Mouse (Mus musculus): Measurements from ENCODE around the gene Qrich2. TPM values are rescaled to one million over a fixed set of nuclear protein-coding genes. Genes with fewer than 3 reads are reported as not detected.
"Not testable (repeated sequence)": the region's sequence is repeated elsewhere in the genome, so short reads cannot be mapped to it uniquely, and the experiment has no call there.

Qrich2 gene
- polyA plus RNA-seq, 1 experiment from 2014 or later: not detected

- no peak for DNase-seq (ENCODE audit: low spot score)
- ATAC-seq (replicated peaks; ENCODE audit: low FRiP score): no peak
- H3K4me1 ChIP-seq (replicated peaks; ENCODE audit: control insufficient read depth, insufficient read depth, low read length): peaks cover 12% of the 10 kb centered on the region
- no peak overlapping the region for H3K4me2 ChIP-seq
- no peak overlapping the region for H3K9ac ChIP-seq (ENCODE audit: low read depth, low read length)
- no peaks in the 10 kb centered on the region for H3K36me3 ChIP-seq (ENCODE audit: control insufficient read depth, insufficient read depth, low read length)
- H3K27ac ChIP-seq (ENCODE audit: low read depth, low read length): no peak overlapping the region
- H3K27me3 ChIP-seq (replicated peaks; ENCODE audit: control insufficient read depth, insufficient read depth, low read length): peaks cover 6% of the 10 kb centered on the region
- H3K4me3 ChIP-seq (ENCODE audit: low read depth, low read length): no peak overlapping the region
- 85% methylated on average over 5 of the region's 5 CpGs for WGBS
- H3K9me3 ChIP-seq (ENCODE audit: control insufficient read depth, low read length): no peaks in the 10 kb centered on the region
Measured at GRCm38 (mm10) chr11:116417054-116417453, 49.0 kb downstream of the Qrich2 start.

DNA sequence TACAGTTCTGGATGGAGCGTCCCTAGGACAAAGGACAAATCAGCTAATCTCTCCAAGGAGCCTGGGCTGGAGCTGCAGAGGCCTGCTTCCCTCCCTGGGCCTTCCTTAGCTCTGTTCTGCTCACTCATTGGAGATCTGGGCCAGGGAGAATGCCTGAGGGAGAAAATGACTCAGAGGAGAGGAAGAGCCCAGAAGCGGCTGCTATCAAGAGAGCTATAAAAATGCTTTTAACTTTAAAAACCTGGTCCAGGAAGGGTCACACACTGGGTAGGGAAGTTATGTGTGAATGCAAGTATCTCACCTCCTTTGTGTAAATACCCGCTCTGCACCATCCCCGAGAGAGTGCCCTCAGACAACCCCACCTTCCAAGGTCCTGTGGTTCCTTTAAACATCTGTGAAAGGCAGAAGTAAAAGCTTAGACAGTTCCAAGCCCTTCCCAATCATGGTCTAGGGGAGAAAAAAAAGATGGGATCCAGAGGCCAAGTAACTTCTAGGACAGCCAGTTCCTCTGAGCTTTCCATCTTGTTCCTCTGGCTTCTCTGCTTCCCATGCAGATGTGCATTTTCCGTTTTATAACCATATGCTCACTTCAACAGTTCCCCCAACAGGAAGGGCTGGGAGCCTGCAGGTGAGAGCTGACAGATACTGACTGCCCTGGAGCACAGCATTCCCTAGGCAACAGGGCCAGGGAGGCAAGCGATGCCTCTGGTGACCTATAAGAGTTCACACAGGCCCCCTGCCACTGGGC is 49.7 kb downstream of the Qrich2 start:
- 63% methylated on average over 6 of the region's 6 CpGs for WGBS
- peaks cover 14% of the 10 kb centered on the region for H3K4me1 ChIP-seq (replicated peaks; ENCODE audit: control insufficient read depth, insufficient read depth, low read length)
- DNase-seq (ENCODE audit: low spot score) (no peak), ATAC-seq (replicated peaks; ENCODE audit: low FRiP score) (no peak)
- no peak overlapping the region for H3K9ac ChIP-seq (ENCODE audit: low read depth, low read length)
- H3K36me3 ChIP-seq (ENCODE audit: control insufficient read depth, insufficient read depth, low read length): no peaks in the 10 kb centered on the region
- no peaks in the 10 kb centered on the region for H3K9me3 ChIP-seq (ENCODE audit: control insufficient read depth, low read length)
- no peak overlapping the region for H3K27ac ChIP-seq (ENCODE audit: low read depth, low read length)
- H3K4me2 ChIP-seq: no peak overlapping the region
- no peak overlapping the region for H3K4me3 ChIP-seq (ENCODE audit: low read depth, low read length)
- H3K27me3 ChIP-seq (replicated peaks; ENCODE audit: control insufficient read depth, insufficient read depth, low read length): peaks cover 13% of the 10 kb centered on the region

DNA sequence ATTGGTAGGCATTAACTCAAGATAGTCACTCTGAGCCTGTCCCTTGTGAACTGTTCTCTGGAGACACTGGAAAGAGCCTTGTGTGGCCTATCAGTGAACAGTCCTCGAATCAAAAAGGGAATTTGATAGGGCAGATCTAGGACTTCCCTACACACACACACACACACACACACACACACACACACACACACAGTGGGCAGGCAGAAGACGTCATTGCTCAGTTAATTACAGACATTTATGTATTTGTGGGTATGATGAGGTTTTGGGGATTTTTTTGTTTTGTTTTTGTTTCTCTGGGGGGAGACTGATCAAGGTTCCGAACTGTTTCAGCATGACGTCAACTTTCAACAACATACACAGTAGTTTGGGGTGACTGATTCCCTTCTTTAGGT is 52.4 kb downstream of the Qrich2 start:
- no peak for DNase-seq (ENCODE audit: low spot score)
- 71% methylated on average over 4 of the region's 4 CpGs for WGBS
- Histone ChIP-seq H3K9me3 (ENCODE audit: control insufficient read depth, low read length) (no peaks in the 10 kb centered on the region), H3K4me3 (ENCODE audit: low read depth, low read length) (peak overlapping the region; percentile 76; the same call in 1 of the 2 replicates), H3K27me3 (replicated peaks; ENCODE audit: control insufficient read depth, insufficient read depth, low read length) (peaks cover 15% of the 10 kb centered on the region), H3K4me1 (replicated peaks; ENCODE audit: control insufficient read depth, insufficient read depth, low read length) (peaks cover 14% of the 10 kb centered on the region), H3K9ac (ENCODE audit: low read depth, low read length) (peak overlapping the region; percentile 78; the same call in 1 of the 2 replicates), H3K27ac (ENCODE audit: low read depth, low read length) (no peak overlapping the region), H3K4me2 (peak overlapping the region; percentile 99), H3K36me3 (ENCODE audit: control insufficient read depth, insufficient read depth, low read length) (no peaks in the 10 kb centered on the region)
- 0 out of 2 replicates have a peak, but pooled peaks have one; percentile 3 for ATAC-seq (replicated peaks; ENCODE audit: low FRiP score)

DNA sequence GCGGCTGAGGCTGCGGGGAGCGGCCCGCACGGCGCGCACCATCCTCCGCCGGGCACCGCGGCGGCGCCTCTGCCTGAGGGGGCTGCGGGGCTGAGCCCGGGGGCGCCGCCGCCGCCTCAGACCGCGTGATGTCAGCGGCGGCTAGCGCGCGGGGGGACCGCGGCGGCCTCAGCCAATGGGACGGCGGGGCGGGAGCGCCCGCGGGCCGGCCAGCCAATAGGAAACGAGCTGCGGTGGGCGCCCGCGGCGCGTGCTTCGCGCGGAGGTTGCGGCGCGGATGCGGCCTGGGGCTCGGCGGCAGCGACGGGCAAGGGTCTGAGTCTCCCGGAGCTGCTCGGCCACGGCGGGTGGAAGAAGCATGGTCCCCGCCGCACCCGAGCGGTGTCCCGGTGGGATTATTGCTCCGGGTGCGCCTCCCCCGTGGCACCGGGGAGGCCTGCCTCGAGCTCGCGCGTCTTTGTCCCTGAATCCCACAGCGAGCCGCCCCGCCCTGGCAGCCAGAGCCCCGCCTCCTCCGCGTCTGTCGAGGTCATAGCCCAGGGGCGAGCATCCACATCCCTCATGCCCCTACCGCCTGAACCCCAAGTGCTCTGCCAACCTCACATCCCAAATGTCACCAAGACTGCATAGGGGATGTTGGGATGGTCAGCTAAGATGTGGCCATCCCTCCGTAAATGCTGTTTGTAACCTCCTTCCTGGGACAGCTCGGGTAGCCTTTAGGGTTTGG is 53.0 kb downstream of the Qrich2 start, which contains the start of gene Rnf157:
Gene Rnf157, minus strand, starts transcription at position 129 of the 727 bp plus-strand sequence.
- 2% methylated on average over 80 of the region's 82 CpGs for WGBS
- peak within 1 kb of the TSS; percentile 78 for H3K9ac ChIP-seq (ENCODE audit: low read depth, low read length)
- H3K4me2 ChIP-seq: peak within 1 kb of the TSS; percentile 99
- DNase-seq (ENCODE audit: low spot score) (peak; percentile 73), ATAC-seq (replicated peaks; ENCODE audit: low FRiP score) (peak; percentile 88)
- peak within 1 kb of the TSS; percentile 76 for H3K4me3 ChIP-seq (ENCODE audit: low read depth, low read length)
- peaks cover 13% of the 10 kb centered on the region for H3K4me1 ChIP-seq (replicated peaks; ENCODE audit: control insufficient read depth, insufficient read depth, low read length)
- H3K27ac ChIP-seq (ENCODE audit: low read depth, low read length): peak within 1 kb of the TSS; percentile 48
- H3K36me3 ChIP-seq (ENCODE audit: control insufficient read depth, insufficient read depth, low read length): no peaks in the 10 kb centered on the region
- no peaks in the 10 kb centered on the region for H3K9me3 ChIP-seq (ENCODE audit: control insufficient read depth, low read length)
- peaks cover 15% of the 10 kb centered on the region for H3K27me3 ChIP-seq (replicated peaks; ENCODE audit: control insufficient read depth, insufficient read depth, low read length)

- peak overlapping the region; percentile 76 for H3K4me3 ChIP-seq (ENCODE audit: low read depth, low read length)
- peaks cover 15% of the 10 kb centered on the region for H3K27me3 ChIP-seq (replicated peaks; ENCODE audit: control insufficient read depth, insufficient read depth, low read length)
- under 1% methylated on average over 76 of the region's 76 CpGs for WGBS
- no peaks in the 10 kb centered on the region for H3K36me3 ChIP-seq (ENCODE audit: control insufficient read depth, insufficient read depth, low read length)
- H3K9ac ChIP-seq (ENCODE audit: low read depth, low read length): peak overlapping the region; percentile 78
- H3K4me2 ChIP-seq: peak overlapping the region; percentile 99
- DNase-seq (ENCODE audit: low spot score) (no peak), ATAC-seq (replicated peaks; ENCODE audit: low FRiP score) (peak; percentile 39)
- H3K9me3 ChIP-seq (ENCODE audit: control insufficient read depth, low read length): no peaks in the 10 kb centered on the region
- H3K27ac ChIP-seq (ENCODE audit: low read depth, low read length): peak overlapping the region; percentile 48
- H3K4me1 ChIP-seq (replicated peaks; ENCODE audit: control insufficient read depth, insufficient read depth, low read length): peaks cover 11% of the 10 kb centered on the region
Measured at GRCm38 (mm10) chr11:116412028-116412827, 53.8 kb downstream of the Qrich2 start.

DNA sequence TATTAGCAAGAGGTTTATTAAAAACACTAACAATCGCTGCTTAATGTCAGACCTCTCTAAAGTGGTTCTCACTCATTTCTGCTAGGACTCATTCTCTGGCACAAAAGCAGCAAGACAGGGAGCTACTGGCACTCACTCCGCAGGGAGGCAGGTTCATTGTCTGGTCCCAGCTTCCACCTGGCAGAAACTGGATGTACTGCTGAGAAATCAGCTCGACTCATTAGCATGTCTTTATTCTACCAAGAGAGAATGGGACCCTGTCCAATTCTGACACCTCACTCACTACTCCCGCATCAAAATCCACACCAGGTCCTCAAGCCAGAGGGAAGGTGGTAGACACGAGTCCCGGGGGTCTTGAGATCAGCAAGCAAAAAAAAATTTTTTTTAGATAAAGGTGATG is 54.5 kb downstream of the Qrich2 start:
- ATAC-seq (replicated peaks; ENCODE audit: low FRiP score) (no peak), DNase-seq (ENCODE audit: low spot score) (no peak)
- WGBS: 39% methylated on average over 6 of the region's 6 CpGs
- no peak overlapping the region for H3K9ac ChIP-seq (ENCODE audit: low read depth, low read length)
- peak overlapping the region; percentile 76; the same call in 1 of the 2 replicates for H3K4me3 ChIP-seq (ENCODE audit: low read depth, low read length)
- H3K9me3 ChIP-seq (ENCODE audit: control insufficient read depth, low read length): no peaks in the 10 kb centered on the region
- peak overlapping the region; percentile 99 for H3K4me2 ChIP-seq
- peaks cover 11% of the 10 kb centered on the region for H3K4me1 ChIP-seq (replicated peaks; ENCODE audit: control insufficient read depth, insufficient read depth, low read length)
- H3K27ac ChIP-seq (ENCODE audit: low read depth, low read length): no peak overlapping the region
- peaks cover 15% of the 10 kb centered on the region for H3K27me3 ChIP-seq (replicated peaks; ENCODE audit: control insufficient read depth, insufficient read depth, low read length)
- no peaks in the 10 kb centered on the region for H3K36me3 ChIP-seq (ENCODE audit: control insufficient read depth, insufficient read depth, low read length)

DNA sequence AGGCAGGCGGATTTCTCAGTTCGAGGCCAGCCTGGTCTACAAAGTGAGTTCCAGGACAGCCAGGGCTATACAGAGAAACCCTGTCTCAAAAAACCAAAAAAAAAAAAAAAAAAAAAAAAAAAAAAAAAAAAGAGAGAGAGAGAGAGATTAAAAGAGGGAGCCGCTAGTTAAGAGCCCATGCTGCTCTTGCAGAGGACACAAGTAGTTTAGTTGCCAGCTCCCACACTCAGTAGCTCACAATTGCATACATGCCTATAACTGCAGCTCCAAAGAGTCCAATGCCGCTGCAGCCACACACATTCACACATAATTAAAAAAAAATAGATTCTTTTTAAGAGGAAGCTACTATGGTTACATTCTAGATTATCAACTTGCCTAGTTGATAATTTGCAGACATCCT is 55.6 kb downstream of the Qrich2 start:
- Histone ChIP-seq H3K27me3 (replicated peaks; ENCODE audit: control insufficient read depth, insufficient read depth, low read length) (peaks cover 15% of the 10 kb centered on the region), H3K4me1 (replicated peaks; ENCODE audit: control insufficient read depth, insufficient read depth, low read length) (peaks cover 11% of the 10 kb centered on the region)
- H3K4me3 ChIP-seq (ENCODE audit: low read depth, low read length); H3K9me3 ChIP-seq (ENCODE audit: control insufficient read depth, low read length); H3K27ac ChIP-seq (ENCODE audit: low read depth, low read length); H3K36me3 ChIP-seq (ENCODE audit: control insufficient read depth, insufficient read depth, low read length); ATAC-seq (replicated peaks; ENCODE audit: low FRiP score); H3K4me2 ChIP-seq; H3K9ac ChIP-seq (ENCODE audit: low read depth, low read length); DNase-seq (ENCODE audit: low spot score): not testable (repeated sequence)
- WGBS: 79% methylated on average over 4 of the region's 4 CpGs

- peaks cover 11% of the 10 kb centered on the region for H3K4me1 ChIP-seq (replicated peaks; ENCODE audit: control insufficient read depth, insufficient read depth, low read length)
- no peak overlapping the region for H3K4me3 ChIP-seq (ENCODE audit: low read depth, low read length)
- H3K27ac ChIP-seq (ENCODE audit: low read depth, low read length): no peak overlapping the region
- H3K9me3 ChIP-seq (ENCODE audit: control insufficient read depth, low read length): no peaks in the 10 kb centered on the region
- whole genome bisulfite sequencing: 84% methylated on average over 3 of the region's 3 CpGs
- H3K27me3 ChIP-seq (replicated peaks; ENCODE audit: control insufficient read depth, insufficient read depth, low read length): peaks cover 15% of the 10 kb centered on the region
- no peak overlapping the region for H3K9ac ChIP-seq (ENCODE audit: low read depth, low read length)
- H3K4me2 ChIP-seq: no peak overlapping the region
- ATAC-seq (replicated peaks; ENCODE audit: low FRiP score) (no peak), DNase-seq (ENCODE audit: low spot score) (no peak)
- H3K36me3 ChIP-seq (ENCODE audit: control insufficient read depth, insufficient read depth, low read length): no peaks in the 10 kb centered on the region
Measured at GRCm38 (mm10) chr11:116409008-116409407, 57.0 kb downstream of the Qrich2 start.

Measured in liver, embryonic 11.5 days (tissue).